Mouse (Mus musculus): ENCODE data around the gene Eml4.

DNA sequence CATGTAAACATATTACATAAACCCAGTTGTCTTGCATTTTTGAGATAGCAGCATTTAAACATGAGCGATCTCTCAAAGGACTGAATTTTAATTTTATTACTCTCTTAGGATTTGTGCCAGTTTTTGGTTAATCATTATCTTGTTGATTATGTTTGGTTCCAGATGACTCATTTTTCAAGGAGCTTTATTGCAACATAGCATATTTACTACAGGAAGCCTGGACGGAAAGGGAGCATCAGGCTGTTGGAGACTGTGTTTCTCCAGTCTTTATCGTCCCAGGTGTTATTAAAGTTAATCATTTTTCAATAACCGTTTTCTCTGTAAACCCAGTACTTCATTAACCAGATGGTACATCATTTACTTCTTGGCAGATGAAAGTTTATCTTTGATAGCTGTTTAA lies 26.1 kb downstream of the Eml4 start:
- TF ChIP-seq EP300 (IDR thresholded peaks at IDR 0.05; ENCODE audit: insufficient read depth, low read depth, low read length) = no peak
- TF ChIP-seq CTCF (IDR thresholded peaks at IDR 0.05; ENCODE audit: low read depth, low read length) = no peak
- TF ChIP-seq POLR2A (IDR thresholded peaks at IDR 0.05; ENCODE audit: insufficient read depth, low read length) = no peak
